Mouse (Mus musculus): Measurements from ENCODE around the gene 1700013F07Rik.
"Not testable (repeated sequence)": the region's sequence is repeated elsewhere in the genome, so short reads cannot be mapped to it uniquely, and the experiment has no call there.

The 1700013F07Rik gene

DNA sequence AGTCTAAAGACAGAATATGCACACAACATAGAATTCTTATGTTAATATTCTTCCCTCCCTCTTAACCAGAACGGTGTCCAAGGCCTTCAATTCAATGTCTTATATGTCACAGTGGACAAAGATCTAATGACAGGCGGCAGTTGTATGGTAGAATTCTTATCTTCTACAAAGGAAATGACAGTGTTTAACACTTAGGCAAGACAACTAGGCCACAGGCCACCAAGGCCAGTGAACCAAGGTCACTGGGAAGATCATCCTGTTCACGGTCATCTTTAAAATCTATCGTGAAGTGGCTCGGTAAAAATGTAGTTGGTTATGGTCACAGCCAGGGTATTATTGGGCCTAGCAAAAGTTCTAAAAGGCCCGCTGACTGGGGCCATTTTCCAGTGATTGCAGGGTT is at the start of gene 1700013F07Rik:
Gene 1700013F07Rik, plus strand, starts transcription at position 200 of the 400 bp plus-strand sequence.
- DNase-seq: no peak

DNA sequence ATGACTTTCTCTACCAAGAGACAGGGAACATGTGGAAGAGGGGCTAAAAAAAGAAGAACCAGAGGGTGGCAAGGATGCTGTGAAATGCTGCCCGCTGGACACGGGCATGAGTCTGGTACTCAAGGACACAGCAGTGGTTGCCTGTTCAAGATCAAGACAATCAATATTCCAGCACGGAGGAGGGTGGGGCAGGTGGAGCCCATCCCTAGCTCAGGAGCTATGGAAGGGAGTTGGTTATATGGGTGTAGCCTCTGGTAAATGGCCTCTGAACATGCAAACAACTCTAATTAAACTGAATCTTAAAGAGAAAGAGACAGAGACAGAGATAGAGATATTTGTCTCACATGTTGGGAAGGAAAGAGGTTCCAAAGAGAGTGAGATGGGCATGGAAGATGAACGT is 49.2 kb upstream of the 1700013F07Rik start:
- DNase-seq: no peak

DNA sequence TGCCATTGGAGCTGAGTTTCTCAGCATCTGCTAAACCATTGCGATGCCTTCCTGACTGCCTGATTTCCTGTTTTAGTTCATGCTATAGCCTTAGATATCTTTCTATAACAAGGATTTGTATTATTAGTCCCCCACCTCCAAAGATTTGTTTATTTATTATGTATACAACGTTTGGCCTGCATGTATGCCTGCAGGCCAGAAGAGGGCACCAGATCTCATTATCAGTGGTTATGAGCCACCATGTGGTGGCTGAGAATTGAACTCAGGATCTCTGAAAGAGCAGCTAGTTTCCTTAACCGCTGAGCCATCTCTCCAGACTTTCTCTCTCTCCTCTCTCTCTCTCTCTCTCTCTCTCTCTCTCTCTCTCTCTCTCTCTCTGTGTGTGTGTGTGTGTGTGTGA is 44.0 kb upstream of the 1700013F07Rik start:
- DNase-seq: no peak

DNA sequence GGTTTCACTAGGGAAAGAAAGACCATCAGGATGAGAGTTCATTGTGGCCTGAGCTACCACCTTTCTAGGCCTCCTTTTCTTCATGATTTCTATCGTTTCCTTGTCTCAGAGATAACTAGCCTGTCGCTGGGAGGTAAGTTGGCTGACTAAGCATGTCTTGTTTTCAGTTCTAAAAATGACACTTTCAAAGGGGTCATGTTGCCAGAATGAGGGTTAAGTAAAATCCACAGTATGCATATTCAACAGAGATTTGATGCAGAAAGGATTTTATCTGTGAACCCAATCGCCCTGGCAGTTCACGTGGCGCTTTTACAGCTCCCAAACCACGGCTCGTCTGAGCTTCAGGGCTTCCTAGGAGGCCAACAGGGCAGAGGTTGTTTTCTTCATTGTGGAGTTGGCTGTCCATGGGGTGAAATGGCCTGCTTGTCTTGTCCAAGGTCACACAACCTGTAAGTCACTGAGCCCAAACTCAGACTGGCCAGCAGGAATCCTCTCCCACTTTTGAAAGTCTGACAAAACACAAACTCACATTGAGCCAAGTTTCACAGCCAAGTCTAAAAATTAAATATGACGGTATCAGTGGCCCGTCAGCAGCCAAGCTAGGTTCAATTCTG is 39.0 kb upstream of the 1700013F07Rik start:
- DNase-seq: no peak

GRCm38 (mm10) chr3:108495486-108495885 is 38.5 kb upstream of the 1700013F07Rik start:
- DNase-seq: no peak

DNA sequence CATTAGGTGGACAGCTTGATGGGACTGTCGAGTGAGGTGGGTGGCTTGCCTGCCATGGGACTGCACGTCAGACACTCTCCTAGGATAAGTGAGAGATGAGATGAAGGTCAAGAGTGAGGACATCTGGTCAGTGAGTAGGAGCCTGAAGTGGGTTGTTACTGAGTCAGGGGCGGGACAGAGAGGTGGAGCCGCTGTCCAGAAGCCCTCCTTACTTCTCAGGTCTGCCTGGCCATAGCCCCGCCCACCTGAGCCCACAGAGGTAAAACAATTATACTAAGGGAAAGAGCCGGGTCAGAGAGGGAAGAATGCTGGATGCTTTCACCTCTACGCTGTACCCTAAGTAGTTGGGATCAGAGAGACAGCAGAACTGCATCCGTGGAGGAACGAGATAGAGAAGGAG is 36.3 kb upstream of the 1700013F07Rik start:
- no peak for DNase-seq

- no peak for DNase-seq
These were observed 34.1 kb upstream of the 1700013F07Rik start for GRCm38 (mm10) chr3:108499826-108500225.

DNA sequence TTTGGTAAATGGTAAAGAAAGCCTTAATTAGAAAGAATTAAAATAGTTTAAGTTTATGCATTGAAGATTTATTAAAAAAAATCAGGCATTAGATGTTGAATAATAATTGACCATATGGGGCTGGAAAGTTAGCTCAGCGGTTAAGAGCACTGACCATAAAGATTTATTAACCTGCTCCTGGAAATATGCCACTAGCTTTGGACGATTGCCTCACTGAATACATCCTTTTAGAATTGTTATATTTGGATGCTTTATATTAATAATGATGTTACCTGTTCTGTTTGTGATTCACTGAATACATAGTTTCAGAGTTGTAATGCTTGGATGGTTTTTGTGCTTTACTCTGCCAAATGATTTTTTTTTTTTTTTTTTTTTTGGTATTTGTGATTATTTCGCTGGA is 32.5 kb upstream of the 1700013F07Rik start:
- DNase-seq: not testable (repeated sequence)

- no peak for DNase-seq
These were observed 30.0 kb upstream of the 1700013F07Rik start for GRCm38 (mm10) chr3:108503908-108504307.

- DNase-seq: no peak
These were observed 25.0 kb upstream of the 1700013F07Rik start for GRCm38 (mm10) chr3:108508745-108509474.

GRCm38 (mm10) chr3:108510156-108510555 is 23.8 kb upstream of the 1700013F07Rik start:
- DNase-seq: no peak

- no peak for DNase-seq
These were observed 23.1 kb upstream of the 1700013F07Rik start for GRCm38 (mm10) chr3:108510716-108511483.

DNA sequence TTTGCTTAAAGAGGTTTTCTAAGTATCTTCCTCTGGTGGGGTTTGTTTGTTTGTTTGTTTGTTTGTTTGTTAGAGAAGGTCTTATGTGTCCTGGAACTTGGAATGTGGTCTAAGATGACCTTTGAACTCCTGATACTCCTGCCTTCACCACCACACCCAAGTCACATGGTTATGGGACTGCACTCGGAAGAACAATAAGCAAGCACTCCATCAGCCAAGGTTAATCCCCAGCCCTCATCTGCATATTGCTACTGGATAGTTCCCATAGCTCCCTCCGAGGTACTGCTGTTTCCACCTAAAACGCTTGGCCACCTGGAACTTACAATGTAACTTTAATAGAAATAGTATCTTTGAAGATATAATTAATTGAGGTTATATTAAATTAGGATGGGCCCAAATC is 20.5 kb upstream of the 1700013F07Rik start:
- no peak for DNase-seq

DNA sequence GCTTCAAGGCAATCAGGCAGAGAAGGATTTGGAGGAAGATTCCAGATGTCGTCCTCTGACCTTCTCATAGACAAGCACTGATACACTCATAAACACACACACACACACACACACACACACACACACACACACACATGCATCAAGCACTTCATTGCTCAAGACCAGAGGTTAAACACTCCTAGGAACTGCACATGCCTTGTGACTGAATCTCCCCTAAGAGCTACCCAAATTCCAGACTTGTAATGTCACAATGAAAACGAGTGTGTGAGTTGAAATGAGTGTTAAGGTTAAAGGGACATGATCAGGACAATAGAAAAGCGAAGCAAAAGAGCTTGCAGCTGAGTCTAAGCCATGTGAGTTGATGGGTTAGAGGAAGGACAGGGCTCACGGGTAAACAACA is 15.7 kb upstream of the 1700013F07Rik start:
- no peak for DNase-seq

DNA sequence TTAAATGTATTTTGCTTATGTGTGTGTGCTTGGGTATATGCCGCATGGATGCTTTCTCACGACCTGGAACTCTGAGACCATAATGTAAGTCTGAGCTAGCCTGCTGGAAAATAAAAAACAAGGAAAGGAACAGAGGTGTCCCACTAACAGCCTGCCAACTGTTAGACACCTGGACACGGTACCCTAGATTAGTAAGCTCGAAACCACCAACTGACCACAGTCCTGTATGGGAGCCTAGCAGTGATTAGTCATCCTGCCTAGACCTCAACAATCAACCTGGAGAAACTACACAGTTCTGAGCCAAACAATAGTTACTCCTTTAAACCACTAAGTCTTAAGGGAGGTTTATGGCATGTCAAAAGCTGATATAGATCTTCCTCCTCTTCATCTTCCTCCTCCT is 10.5 kb upstream of the 1700013F07Rik start:
- no peak for DNase-seq

DNA sequence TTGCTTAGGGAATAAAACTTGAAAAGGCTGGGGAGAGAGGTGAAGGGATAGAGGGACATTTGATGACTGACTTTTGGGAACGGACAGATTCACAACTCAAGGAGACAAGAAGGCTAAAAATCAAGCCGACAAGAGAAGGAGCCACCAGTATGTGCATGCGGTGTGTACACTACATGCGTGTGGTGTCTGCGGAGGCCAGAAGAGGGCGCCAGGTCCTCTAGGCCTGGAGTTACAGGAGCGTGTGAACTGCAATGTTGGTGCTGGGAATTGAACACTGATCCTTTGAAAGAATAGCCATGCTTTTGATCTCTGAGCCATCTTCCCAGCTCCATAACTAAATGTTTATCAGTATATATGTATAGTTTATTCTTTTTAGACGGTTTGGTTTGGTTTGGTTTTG is 5.5 kb upstream of the 1700013F07Rik start:
- no peak for DNase-seq

- DNase-seq: no peak
These were observed 650 bp upstream of the 1700013F07Rik start for GRCm38 (mm10) chr3:108533114-108533885.

DNA sequence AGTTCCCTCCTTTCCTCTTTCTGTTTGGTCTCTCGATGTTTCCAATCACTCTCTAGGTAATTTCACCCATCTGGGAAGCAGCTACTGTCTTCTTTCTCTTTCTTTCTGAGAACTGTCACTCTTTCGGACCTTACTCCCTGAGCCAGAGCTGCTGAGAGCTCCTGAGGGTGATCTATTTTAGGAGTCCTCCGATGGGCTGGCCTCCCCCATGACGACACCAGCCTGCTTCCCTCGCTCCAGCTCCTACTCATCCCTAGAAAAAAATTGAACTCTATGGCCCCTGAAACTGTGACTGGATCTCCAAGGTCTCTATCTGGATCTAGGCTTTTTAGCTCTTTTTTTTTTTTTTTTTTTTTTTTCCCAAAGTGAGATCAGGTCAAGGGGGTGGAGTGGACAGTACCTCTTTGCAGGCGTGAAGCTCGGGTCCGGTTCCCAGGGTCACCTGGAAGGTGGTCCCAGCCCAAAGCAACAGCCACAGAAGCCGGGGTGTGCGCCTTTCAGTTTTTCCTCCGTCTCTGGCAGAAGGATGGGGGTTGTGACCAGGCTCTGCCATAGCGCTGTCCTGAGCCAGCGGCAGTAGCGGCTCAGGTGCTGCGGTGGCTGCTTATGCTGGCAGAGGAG is 2.1 kb downstream of the 1700013F07Rik start:
- peak; percentile 13 for DNase-seq

DNA sequence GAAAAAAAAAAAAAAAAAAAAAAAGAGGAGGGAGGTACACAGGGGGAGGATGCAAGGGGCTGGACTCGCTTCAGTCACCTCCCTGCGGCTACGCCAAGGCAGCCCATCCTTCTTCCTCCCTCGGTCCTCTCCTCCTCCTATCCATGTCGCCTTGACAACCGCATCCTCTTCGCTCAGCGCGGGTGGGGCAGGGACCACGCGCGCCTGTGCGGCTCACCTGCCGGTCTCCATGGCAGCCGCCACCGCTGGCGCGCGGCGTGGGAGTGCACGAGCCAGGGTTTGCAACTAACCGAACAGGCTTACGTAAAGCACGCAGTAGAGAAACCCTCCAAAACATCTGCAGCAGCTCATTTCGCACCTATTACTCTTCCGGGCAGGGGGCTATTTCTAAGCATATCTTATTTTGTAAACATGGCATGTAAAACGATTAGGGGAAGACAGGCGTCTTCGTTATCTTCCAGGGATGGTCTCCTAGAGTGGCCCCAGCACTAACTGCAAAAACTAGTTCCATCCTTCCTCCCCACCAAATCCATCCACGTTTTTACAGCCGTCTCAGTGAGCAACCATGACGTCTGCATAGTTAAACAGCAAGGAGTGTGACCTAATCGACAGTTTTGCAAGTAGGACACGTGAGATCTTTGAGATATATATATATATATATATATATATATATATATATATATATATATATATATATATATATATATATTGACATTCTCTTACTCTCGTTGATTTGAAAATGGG is 2.7 kb downstream of the 1700013F07Rik start, which contains the start of gene 5330417C22Rik:
Gene 5330417C22Rik, minus strand, starts transcription at position 20 of the 744 bp plus-strand sequence.
- DNase-seq: peak; percentile 93

DNA sequence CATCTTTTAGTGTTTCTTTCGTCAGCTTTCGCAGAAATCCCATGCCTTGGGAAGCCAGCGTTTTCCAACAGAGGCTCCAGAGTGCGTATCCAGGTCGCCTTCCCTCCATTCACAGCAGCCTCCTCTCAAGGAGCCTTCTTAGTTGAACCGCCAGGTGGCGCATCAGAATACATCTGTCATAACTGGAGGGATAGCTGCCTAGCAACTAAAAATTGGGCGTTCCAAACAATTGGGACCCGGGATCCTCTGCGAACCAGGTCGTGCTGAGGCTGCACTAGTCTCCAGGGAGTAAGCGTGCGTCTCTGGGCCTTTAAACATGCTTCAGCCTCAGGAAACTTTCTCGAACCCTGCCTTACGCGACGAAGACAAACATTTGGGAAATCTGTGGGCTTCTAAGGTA is 3.4 kb downstream of the 1700013F07Rik start:
- DNase-seq: peak; percentile 87

GRCm38 (mm10) chr3:108542299-108542698 is 8.3 kb downstream of the 1700013F07Rik start:
- DNase-seq: no peak

GRCm38 (mm10) chr3:108554111-108554561 is 20.2 kb downstream of the 1700013F07Rik start:
- no peak for DNase-seq

Measured in right cerebral cortex, postnatal 25 days (tissue).